Mouse (Mus musculus) liver, embryonic 15.5 days (tissue): Measurements from ENCODE around the gene Zmynd15. TPM values are rescaled to one million over a fixed set of nuclear protein-coding genes. Genes with fewer than 3 reads are reported as not detected.

Experiments used
- ATAC-seq: fragments of 200-750 bp; cut with Nextera tagmentation; 2 replicates; pipeline ENCODE4 v1.8.0; 2017; ENCODE audit warnings: moderate number of reproducible peaks, mild to moderate bottlenecking, moderate library complexity; ENCODE audit not compliant: insufficient read depth
- H3K27ac ChIP-seq: fragments of 300-500 bp; sonication (generic); replicated peaks from 2 replicates; pipeline ENCODE4 v1.5.1; 2015; ENCODE audit warnings: mild to moderate bottlenecking, inconsistent platforms
- H3K27me3 ChIP-seq: fragments of 300-500 bp; sonication (generic); 2 replicates; pipeline ENCODE4 v1.6.1; 2015; ENCODE audit warnings: mild to moderate bottlenecking, inconsistent platforms
- H3K36me3 ChIP-seq: fragments of 300-500 bp; sonication (generic); replicated peaks from 2 replicates; pipeline ENCODE4 v1.6.1; 2015; ENCODE audit warnings: moderate library complexity, mild to moderate bottlenecking, inconsistent platforms
- H3K4me1 ChIP-seq: fragments of 300-500 bp; sonication (generic); replicated peaks from 2 replicates; pipeline ENCODE4 v1.6.1; 2015; ENCODE audit warnings: inconsistent platforms
- H3K4me2 ChIP-seq: fragments of 300-500 bp; sonication (generic); 2 replicates; pipeline ENCODE4 v1.6.1; 2015; ENCODE audit warnings: moderate library complexity, mild to moderate bottlenecking, inconsistent platforms
- H3K4me3 ChIP-seq: fragments of 300-500 bp; sonication (generic); replicated peaks from 2 replicates; pipeline ENCODE4 v1.5.1; 2015; ENCODE audit warnings: mild to moderate bottlenecking, inconsistent platforms
- H3K9ac ChIP-seq: fragments of 300-500 bp; sonication (generic); 2 replicates; pipeline ENCODE4 v1.6.1; 2015; ENCODE audit warnings: moderate library complexity, mild to moderate bottlenecking, inconsistent platforms
- H3K9me3 ChIP-seq: fragments of 300-500 bp; sonication (generic); replicated peaks from 2 replicates; pipeline ENCODE4 v1.6.1; 2016; ENCODE audit warnings: inconsistent platforms
- WGBS: fragments of 180-500 bp; shearing (Covaris S2); methylation state at CpG from one replicate; pipeline ENCODE4 v1.1.7; 2015; ENCODE audit warnings: mixed read lengths; ENCODE audit not compliant: insufficient replicate concordance; 5-methylcytosine and 5-hydroxymethylcytosine counted together
- polyA plus RNA-seq: library from polyadenylated mRNA; unstranded; fragments of >200 nt; fragmentation: Nextera tagmentation; extraction: Ambion mirVana; gene quantifications from 2 replicates; pipeline ENCODE4 v1.2.1, GENCODE M21; 2015

Zmynd15 gene
- polyA plus RNA-seq, 1 experiment from 2014 or later = 0.22 TPM

GRCm38 (mm10) chr11:70447373-70447772 is 11.9 kb upstream of the Zmynd15 start:
- peaks cover 32% of the 10 kb centered on the region for H3K4me1 ChIP-seq
- H3K4me3 ChIP-seq = no peak overlapping the region
- WGBS = 27% methylated on average over 1 of the region's 1 CpGs
- peak overlapping the region; percentile 24; the same call in 1 of the 2 replicates for H3K27ac ChIP-seq
- no peaks in the 10 kb centered on the region for H3K9me3 ChIP-seq
- H3K4me2 ChIP-seq = no peak overlapping the region
- no peaks in the 10 kb centered on the region for H3K36me3 ChIP-seq
- H3K9ac ChIP-seq = no peak overlapping the region
- no peaks in the 10 kb centered on the region for H3K27me3 ChIP-seq
- ATAC-seq = no peak

GRCm38 (mm10) chr11:70450926-70451325 is 8.3 kb upstream of the Zmynd15 start:
- H3K4me1 ChIP-seq = peaks cover 34% of the 10 kb centered on the region
- no peak overlapping the region for H3K4me3 ChIP-seq
- H3K9ac ChIP-seq = no peak overlapping the region
- H3K36me3 ChIP-seq = no peaks in the 10 kb centered on the region; the same call in 1 of the 2 replicates
- 75% methylated on average over 2 of the region's 2 CpGs for WGBS
- H3K4me2 ChIP-seq = peak overlapping the region; percentile 84
- no peaks in the 10 kb centered on the region for H3K27me3 ChIP-seq
- no peak for ATAC-seq
- no peaks in the 10 kb centered on the region for H3K9me3 ChIP-seq
- no peak overlapping the region for H3K27ac ChIP-seq

GRCm38 (mm10) chr11:70451797-70452498 is 7.3 kb upstream of the Zmynd15 start, which contains the start of gene Med11:
Gene Med11 (plus strand): TSS chr11:70451919.
- Histone ChIP-seq H3K9ac (peak within 1 kb of the TSS; percentile 83), H3K4me1 (peaks cover 24% of the 10 kb centered on the region), H3K9me3 (no peaks in the 10 kb centered on the region), H3K36me3 (no peaks in the 10 kb centered on the region; the same call in 1 of the 2 replicates), H3K4me3 (peak within 1 kb of the TSS; percentile 76), H3K27me3 (peaks cover 4% of the 10 kb centered on the region; the same call in 1 of the 2 replicates), H3K4me2 (peak within 1 kb of the TSS; percentile 84), H3K27ac (peak within 1 kb of the TSS; percentile 96)
- WGBS = under 1% methylated on average over 46 of the region's 46 CpGs
- peak; percentile 95 for ATAC-seq

- peaks cover 13% of the 10 kb centered on the region for H3K27me3 ChIP-seq
- H3K27ac ChIP-seq = peak overlapping the region; percentile 31; the same call in 1 of the 2 replicates
- 67% methylated on average over 9 of the region's 9 CpGs for WGBS
- no peaks in the 10 kb centered on the region; the same call in 1 of the 2 replicates for H3K36me3 ChIP-seq
- H3K4me1 ChIP-seq = peaks cover 24% of the 10 kb centered on the region
- 0 out of 2 replicates have a peak overlapping the region, but pooled peaks have one; percentile 4 for H3K4me3 ChIP-seq
- H3K9ac ChIP-seq = no peak overlapping the region
- H3K4me2 ChIP-seq = peak overlapping the region; percentile 84
- no peak for ATAC-seq
- no peaks in the 10 kb centered on the region for H3K9me3 ChIP-seq
Measured at GRCm38 (mm10) chr11:70453261-70454044, 5.8 kb upstream of the Zmynd15 start.

GRCm38 (mm10) chr11:70459601-70460101 is 418 bp downstream of the Zmynd15 start, which contains the start of gene Cxcl16:
Gene Cxcl16 (minus strand): TSS chr11:70459984.
- H3K4me3 ChIP-seq = peak within 1 kb of the TSS; percentile 56
- H3K27ac ChIP-seq = no peak within 1 kb of the TSS
- no peaks in the 10 kb centered on the region for H3K9me3 ChIP-seq
- no peak within 1 kb of the TSS for H3K9ac ChIP-seq
- H3K4me2 ChIP-seq = peak within 1 kb of the TSS; percentile 70
- no peaks in the 10 kb centered on the region; the same call in 1 of the 2 replicates for H3K36me3 ChIP-seq
- peaks cover 10% of the 10 kb centered on the region for H3K4me1 ChIP-seq
- 4% methylated on average over 30 of the region's 30 CpGs for WGBS
- H3K27me3 ChIP-seq = peaks cover 73% of the 10 kb centered on the region
- no peak; the same call in 1 of the 2 replicates for ATAC-seq

GRCm38 (mm10) chr11:70463970-70464369 is 4.7 kb downstream of the Zmynd15 start:
- no peak overlapping the region for H3K4me3 ChIP-seq
- peaks cover 89% of the 10 kb centered on the region for H3K27me3 ChIP-seq
- H3K9ac ChIP-seq = no peak overlapping the region
- H3K36me3 ChIP-seq = no peaks in the 10 kb centered on the region
- ATAC-seq = no peak
- H3K4me2 ChIP-seq = no peak overlapping the region
- no peak overlapping the region for H3K27ac ChIP-seq
- H3K9me3 ChIP-seq = no peaks in the 10 kb centered on the region
- H3K4me1 ChIP-seq = peaks cover 16% of the 10 kb centered on the region
- 57% methylated on average over 5 of the region's 5 CpGs for WGBS

GRCm38 (mm10) chr11:70465211-70465610 is 6.0 kb downstream of the Zmynd15 start:
- 31% methylated on average over 16 of the region's 16 CpGs for WGBS
- H3K9me3 ChIP-seq = no peaks in the 10 kb centered on the region
- H3K27ac ChIP-seq = no peak overlapping the region
- H3K9ac ChIP-seq = no peak overlapping the region
- no peaks in the 10 kb centered on the region for H3K36me3 ChIP-seq
- H3K27me3 ChIP-seq = peaks cover 76% of the 10 kb centered on the region
- no peak overlapping the region; the same call in 1 of the 2 replicates for H3K4me2 ChIP-seq
- no peak overlapping the region for H3K4me3 ChIP-seq
- ATAC-seq = no peak
- peaks cover 6% of the 10 kb centered on the region for H3K4me1 ChIP-seq

GRCm38 (mm10) chr11:70465824-70466223 is 6.6 kb downstream of the Zmynd15 start:
- H3K9me3 ChIP-seq = no peaks in the 10 kb centered on the region
- H3K36me3 ChIP-seq = no peaks in the 10 kb centered on the region
- H3K27ac ChIP-seq = no peak overlapping the region
- H3K4me1 ChIP-seq = peaks cover 6% of the 10 kb centered on the region
- peak overlapping the region; percentile 41 for H3K4me2 ChIP-seq
- ATAC-seq = no peak
- WGBS = 28% methylated on average over 23 of the region's 23 CpGs
- peaks cover 70% of the 10 kb centered on the region for H3K27me3 ChIP-seq
- peak overlapping the region; percentile 11; the same call in 1 of the 2 replicates for H3K4me3 ChIP-seq
- H3K9ac ChIP-seq = no peak overlapping the region

GRCm38 (mm10) chr11:70467902-70468619 is 8.8 kb downstream of the Zmynd15 start:
- H3K27me3 ChIP-seq = peaks cover 49% of the 10 kb centered on the region
- no peaks in the 10 kb centered on the region for H3K36me3 ChIP-seq
- H3K27ac ChIP-seq = no peak overlapping the region; the same call in 1 of the 2 replicates
- no peak overlapping the region for H3K4me2 ChIP-seq
- H3K9me3 ChIP-seq = no peaks in the 10 kb centered on the region
- peaks cover 6% of the 10 kb centered on the region for H3K4me1 ChIP-seq
- WGBS = 45% methylated on average over 5 of the region's 5 CpGs
- no peak overlapping the region for H3K4me3 ChIP-seq
- ATAC-seq = no peak
- no peak overlapping the region for H3K9ac ChIP-seq

GRCm38 (mm10) chr11:70469764-70470163 is 10.5 kb downstream of the Zmynd15 start:
- Histone ChIP-seq H3K9me3 (no peaks in the 10 kb centered on the region), H3K27ac (no peak overlapping the region), H3K4me3 (no peak overlapping the region), H3K4me1 (peaks cover 8% of the 10 kb centered on the region), H3K9ac (no peak overlapping the region), H3K36me3 (no peaks in the 10 kb centered on the region), H3K4me2 (no peak overlapping the region), H3K27me3 (peaks cover 32% of the 10 kb centered on the region)
- WGBS = 57% methylated on average over 3 of the region's 3 CpGs
- no peak for ATAC-seq
